Mouse (Mus musculus): ENCODE measurements at regions not wholly inside any gene's neighbourhood (a gene's known extent, or its start where the extent isn't known, plus 50 kb on each side); places are given as distances from the start of the nearest gene placed in this dataset.

DNA sequence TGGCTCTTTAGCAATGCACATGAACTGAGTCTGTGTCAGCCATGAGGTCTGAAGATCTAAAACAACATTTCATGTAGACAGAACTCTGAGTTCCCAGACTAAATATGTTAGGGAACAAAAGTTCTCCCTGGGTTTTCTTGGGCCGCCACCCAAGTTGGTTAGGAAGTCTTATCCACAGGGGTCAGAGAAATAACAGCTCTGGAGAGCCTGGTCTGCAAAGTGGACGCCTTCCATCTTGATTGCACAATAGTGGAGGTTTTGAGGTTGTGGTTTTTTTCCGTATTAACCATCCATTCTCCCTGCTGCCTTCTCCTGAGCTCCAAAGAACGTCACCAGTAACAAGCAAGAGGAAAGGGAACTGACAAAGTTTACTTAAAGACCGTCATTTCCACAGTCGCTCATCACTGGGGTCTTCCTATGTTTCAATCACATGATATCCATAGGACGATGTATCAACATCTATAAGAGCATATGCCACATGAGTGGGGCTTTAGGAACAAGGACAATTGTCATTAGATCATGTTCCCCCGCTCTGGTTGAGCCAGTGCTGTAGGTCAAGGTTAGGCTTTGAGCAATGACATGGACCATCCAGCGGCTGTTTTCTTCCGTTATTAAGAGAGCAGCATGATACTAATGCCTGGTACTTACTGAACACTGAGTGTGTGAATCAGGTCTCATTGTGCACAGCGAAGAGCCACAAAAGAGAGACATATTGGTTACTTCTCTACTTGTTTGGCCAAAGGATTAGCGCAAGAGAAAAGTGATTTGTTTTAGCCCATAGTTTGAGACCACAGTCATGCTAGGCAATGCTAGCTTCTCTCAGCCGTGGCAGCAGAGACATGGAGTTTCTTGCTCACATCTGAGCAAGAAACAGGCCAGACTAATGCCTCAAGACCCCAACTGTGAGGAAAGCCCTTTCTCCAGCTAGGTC is 67.1 kb upstream of the Cyp1b1 start:
- no peak for TF ChIP-seq POLR2A (IDR thresholded peaks at IDR 0.05; ENCODE audit: borderline replicate concordance, insufficient read depth, low read length)
- no peak for TF ChIP-seq CTCF (IDR thresholded peaks at IDR 0.05; ENCODE audit: borderline replicate concordance, insufficient read depth, low read depth, low read length)

Measured in cerebellum, adult 2 months (tissue).